Mouse (Mus musculus): ENCODE results near the gene Snx11. TPM values are rescaled to one million over a fixed set of nuclear protein-coding genes. Genes with fewer than 3 reads are reported as not detected.

Snx11 gene
- polyA plus RNA-seq (2015; fragmentation: Nextera tagmentation; extraction: Ambion mirVana): 7.1 and 7.7 TPM in 2 replicates

GRCm38 (mm10) chr11:96776968-96777962, at the start of gene Snx11:
Gene Snx11, minus strand, starts transcription at chr11:96777559.
- H3K36me3 ChIP-seq (ENCODE audit: control insufficient read depth, insufficient read depth): peaks cover 2% of the 10 kb centered on the region; the same call in 1 of the 2 replicates
- peak within 1 kb of the TSS; percentile 88 for H3K4me2 ChIP-seq (ENCODE audit: low read depth, low read length)
- peak within 1 kb of the TSS; percentile 70 for H3K9ac ChIP-seq (ENCODE audit: low read depth, low read length)
- no peaks in the 10 kb centered on the region for H3K27me3 ChIP-seq (ENCODE audit: control insufficient read depth, insufficient read depth, low read depth, low read length)
- 1% methylated on average over 59 of the region's 59 CpGs for WGBS (ENCODE audit: insufficient replicate concordance)
- ATAC-seq (ENCODE audit: low read depth): peak; percentile 100
- H3K27ac ChIP-seq (ENCODE audit: low read length): peak within 1 kb of the TSS; percentile 89
- peak within 1 kb of the TSS; percentile 73 for H3K4me3 ChIP-seq (ENCODE audit: low read depth, low read length)
- peaks cover 13% of the 10 kb centered on the region for H3K4me1 ChIP-seq (ENCODE audit: control insufficient read depth, low read depth, low read length)
- no peaks in the 10 kb centered on the region for H3K9me3 ChIP-seq (replicated peaks; ENCODE audit: control insufficient read depth, low read length)

- H3K4me1 ChIP-seq (ENCODE audit: control insufficient read depth, low read depth, low read length): peaks cover 72% of the 10 kb centered on the region
- H3K27me3 ChIP-seq (ENCODE audit: control insufficient read depth, insufficient read depth, low read depth, low read length): no peaks in the 10 kb centered on the region
- H3K9me3 ChIP-seq (replicated peaks; ENCODE audit: control insufficient read depth, low read length): no peaks in the 10 kb centered on the region
- H3K4me3 ChIP-seq (ENCODE audit: low read depth, low read length): 0 out of 2 replicates have a peak overlapping the region, but pooled peaks have one; percentile 1
- WGBS (ENCODE audit: insufficient replicate concordance): 65% methylated on average over 2 of the region's 2 CpGs
- no peak overlapping the region for H3K9ac ChIP-seq (ENCODE audit: low read depth, low read length)
- peak overlapping the region; percentile 24; the same call in 1 of the 2 replicates for H3K4me2 ChIP-seq (ENCODE audit: low read depth, low read length)
- H3K36me3 ChIP-seq (ENCODE audit: control insufficient read depth, insufficient read depth): peaks cover 10% of the 10 kb centered on the region
- H3K27ac ChIP-seq (ENCODE audit: low read length): peak overlapping the region; percentile 1; the same call in 1 of the 2 replicates
- ATAC-seq (ENCODE audit: low read depth): no peak
These were observed 49.1 kb upstream of the Snx11 start for GRCm38 (mm10) chr11:96826481-96826880.

- peaks cover 25% of the 10 kb centered on the region for H3K36me3 ChIP-seq (ENCODE audit: control insufficient read depth, insufficient read depth)
- peak overlapping the region; percentile 40; the same call in 1 of the 2 replicates for H3K9ac ChIP-seq (ENCODE audit: low read depth, low read length)
- ATAC-seq (ENCODE audit: low read depth): no peak
- peak overlapping the region; percentile 52; the same call in 1 of the 2 replicates for H3K4me3 ChIP-seq (ENCODE audit: low read depth, low read length)
- peaks cover 64% of the 10 kb centered on the region for H3K4me1 ChIP-seq (ENCODE audit: control insufficient read depth, low read depth, low read length)
- WGBS (ENCODE audit: insufficient replicate concordance): 51% methylated on average over 7 of the region's 7 CpGs
- no peaks in the 10 kb centered on the region for H3K27me3 ChIP-seq (ENCODE audit: control insufficient read depth, insufficient read depth, low read depth, low read length)
- H3K4me2 ChIP-seq (ENCODE audit: low read depth, low read length): peak overlapping the region; percentile 76
- peak overlapping the region; percentile 49; the same call in 1 of the 2 replicates for H3K27ac ChIP-seq (ENCODE audit: low read length)
- H3K9me3 ChIP-seq (replicated peaks; ENCODE audit: control insufficient read depth, low read length): no peaks in the 10 kb centered on the region
These were observed 47.6 kb upstream of the Snx11 start for GRCm38 (mm10) chr11:96824783-96825495.

GRCm38 (mm10) chr11:96823880-96824782, 46.8 kb upstream of the Snx11 start:
- Histone ChIP-seq H3K27me3 (ENCODE audit: control insufficient read depth, insufficient read depth, low read depth, low read length) (no peaks in the 10 kb centered on the region), H3K4me1 (ENCODE audit: control insufficient read depth, low read depth, low read length) (peaks cover 64% of the 10 kb centered on the region), H3K4me2 (ENCODE audit: low read depth, low read length) (peak overlapping the region; percentile 76), H3K9ac (ENCODE audit: low read depth, low read length) (peak overlapping the region; percentile 30; the same call in 1 of the 2 replicates), H3K36me3 (ENCODE audit: control insufficient read depth, insufficient read depth) (peaks cover 33% of the 10 kb centered on the region), H3K9me3 (replicated peaks; ENCODE audit: control insufficient read depth, low read length) (no peaks in the 10 kb centered on the region), H3K4me3 (ENCODE audit: low read depth, low read length) (peak overlapping the region; percentile 52), H3K27ac (ENCODE audit: low read length) (peak overlapping the region; percentile 49; the same call in 1 of the 2 replicates)
- peak; percentile 88 for ATAC-seq (ENCODE audit: low read depth)
- 2% methylated on average over 25 of the region's 26 CpGs for WGBS (ENCODE audit: insufficient replicate concordance)

GRCm38 (mm10) chr11:96823471-96823837, 46.1 kb upstream of the Snx11 start:
- H3K36me3 ChIP-seq (ENCODE audit: control insufficient read depth, insufficient read depth): peaks cover 37% of the 10 kb centered on the region
- peaks cover 60% of the 10 kb centered on the region for H3K4me1 ChIP-seq (ENCODE audit: control insufficient read depth, low read depth, low read length)
- no peaks in the 10 kb centered on the region for H3K9me3 ChIP-seq (replicated peaks; ENCODE audit: control insufficient read depth, low read length)
- H3K27me3 ChIP-seq (ENCODE audit: control insufficient read depth, insufficient read depth, low read depth, low read length): no peaks in the 10 kb centered on the region
- H3K4me3 ChIP-seq (ENCODE audit: low read depth, low read length): peak overlapping the region; percentile 52
- ATAC-seq (ENCODE audit: low read depth): peak; percentile 2; the same call in 1 of the 2 replicates
- H3K27ac ChIP-seq (ENCODE audit: low read length): no peak overlapping the region
- peak overlapping the region; percentile 76 for H3K4me2 ChIP-seq (ENCODE audit: low read depth, low read length)
- WGBS (ENCODE audit: insufficient replicate concordance): 19% methylated on average over 12 of the region's 13 CpGs
- peak overlapping the region; percentile 8; the same call in 1 of the 2 replicates for H3K9ac ChIP-seq (ENCODE audit: low read depth, low read length)

- peaks cover 55% of the 10 kb centered on the region for H3K4me1 ChIP-seq (ENCODE audit: control insufficient read depth, low read depth, low read length)
- H3K9ac ChIP-seq (ENCODE audit: low read depth, low read length): no peak overlapping the region
- H3K27ac ChIP-seq (ENCODE audit: low read length): peak overlapping the region; percentile 45; the same call in 1 of the 2 replicates
- H3K9me3 ChIP-seq (replicated peaks; ENCODE audit: control insufficient read depth, low read length): no peaks in the 10 kb centered on the region
- peak overlapping the region; percentile 76 for H3K4me2 ChIP-seq (ENCODE audit: low read depth, low read length)
- H3K36me3 ChIP-seq (ENCODE audit: control insufficient read depth, insufficient read depth): peaks cover 41% of the 10 kb centered on the region
- H3K27me3 ChIP-seq (ENCODE audit: control insufficient read depth, insufficient read depth, low read depth, low read length): no peaks in the 10 kb centered on the region
- peak; percentile 31 for ATAC-seq (ENCODE audit: low read depth)
- no peak overlapping the region; the same call in 1 of the 2 replicates for H3K4me3 ChIP-seq (ENCODE audit: low read depth, low read length)
- 46% methylated on average over 4 of the region's 4 CpGs for WGBS (ENCODE audit: insufficient replicate concordance)
These were observed 45.5 kb upstream of the Snx11 start for GRCm38 (mm10) chr11:96822675-96823470.

- Histone ChIP-seq H3K9ac (ENCODE audit: low read depth, low read length) (no peak overlapping the region), H3K4me3 (ENCODE audit: low read depth, low read length) (no peak overlapping the region), H3K27ac (ENCODE audit: low read length) (no peak overlapping the region), H3K27me3 (ENCODE audit: control insufficient read depth, insufficient read depth, low read depth, low read length) (no peaks in the 10 kb centered on the region), H3K9me3 (replicated peaks; ENCODE audit: control insufficient read depth, low read length) (no peaks in the 10 kb centered on the region), H3K4me1 (ENCODE audit: control insufficient read depth, low read depth, low read length) (peaks cover 46% of the 10 kb centered on the region), H3K36me3 (ENCODE audit: control insufficient read depth, insufficient read depth) (peaks cover 48% of the 10 kb centered on the region), H3K4me2 (ENCODE audit: low read depth, low read length) (no peak overlapping the region)
- ATAC-seq (ENCODE audit: low read depth): no peak
- WGBS (ENCODE audit: insufficient replicate concordance): 84% methylated on average over 10 of the region's 10 CpGs
These were observed 44.6 kb upstream of the Snx11 start for GRCm38 (mm10) chr11:96821956-96822355.
